Mouse (Mus musculus): Measurements from ENCODE around the gene Slx1b. TPM values are rescaled to one million over a fixed set of nuclear protein-coding genes. Genes with fewer than 3 reads are reported as not detected.
A peak's percentile ranks its signal among the peaks of the same experiment; 100 is the strongest.

Gene Slx1b
- total RNA-seq, 1 experiment: 22.3 TPM

- H3K4me3 ChIP-seq (ENCODE audit: insufficient read depth in 1 of 2, low read depth in 1 of 2, low read length in 2 of 2, poor library complexity in 1 of 2, severe bottlenecking in 1 of 2): peak overlapping the region; percentile 95; a peak in 3 of 4 replicates
- peak overlapping the region; percentile 95 for H3K9ac ChIP-seq (ENCODE audit: insufficient read depth, low read depth, low read length, poor library complexity, severe bottlenecking)
- in situ Hi-C loops (cut with MboI; ENCODE audit: low sequenced_read_pairs in 2 of 2, unreplicated experiment in 2 of 2): no loop called here
- H3K27ac ChIP-seq (ENCODE audit: insufficient read depth, low read depth, low read length, poor library complexity, severe bottlenecking): no peak overlapping the region
- H3K4me1 ChIP-seq (ENCODE audit: control insufficient read depth in 2 of 2, insufficient read depth in 2 of 2, low read length in 2 of 2, poor library complexity in 1 of 2): peaks cover 3 to 18% of the 10 kb centered on the region in 2 experiments; a peak in 2 of 4 replicates
- no peaks in the 10 kb centered on the region for H3K9me3 ChIP-seq (ENCODE audit: control insufficient read depth, insufficient read depth, low read depth, low read length)
- TF ChIP-seq ZNF384 (IDR thresholded peaks at IDR 0.05; ENCODE audit: low read depth, low read length): no peak
- TF ChIP-seq ZC3H11A (IDR thresholded peaks at IDR 0.05; ENCODE audit: borderline replicate concordance, low read depth, low read length): no peak
- no peak for TF ChIP-seq HCFC1 (IDR thresholded peaks at IDR 0.05; ENCODE audit: borderline replicate concordance, insufficient read depth, low read length)
- no peak for TF ChIP-seq MAFK (IDR thresholded peaks at IDR 0.05; ENCODE audit: insufficient read depth, low read depth, low read length)
- TF ChIP-seq CHD2 (IDR thresholded peaks at IDR 0.05; ENCODE audit: low read depth, low read length): no peak
- DNase-seq (ENCODE audit: low read depth, low spot score): no peak
- peaks cover 19% of the 10 kb centered on the region for H3K36me3 ChIP-seq (ENCODE audit: control insufficient read depth, insufficient read depth, low read length, poor library complexity, severe bottlenecking)
Observed at GRCm38 (mm10) chr7:126696886-126697285, 1.3 kb upstream of the Slx1b start.

GRCm38 (mm10) chr7:126696303-126696702 is 719 bp upstream of the Slx1b start:
- Histone ChIP-seq H3K4me3 (ENCODE audit: insufficient read depth in 1 of 2, low read depth in 1 of 2, low read length in 2 of 2, poor library complexity in 1 of 2, severe bottlenecking in 1 of 2) (peak overlapping the region; percentile 95), H3K9ac (ENCODE audit: insufficient read depth, low read depth, low read length, poor library complexity, severe bottlenecking) (peak overlapping the region; percentile 95), H3K4me1 (ENCODE audit: control insufficient read depth in 2 of 2, insufficient read depth in 2 of 2, low read length in 2 of 2, poor library complexity in 1 of 2) (peaks cover 3 to 18% of the 10 kb centered on the region in 2 experiments; a peak in 2 of 4 replicates), H3K36me3 (ENCODE audit: control insufficient read depth, insufficient read depth, low read length, poor library complexity, severe bottlenecking) (peaks cover 25% of the 10 kb centered on the region), H3K9me3 (ENCODE audit: control insufficient read depth, insufficient read depth, low read depth, low read length) (no peaks in the 10 kb centered on the region), H3K27ac (ENCODE audit: insufficient read depth, low read depth, low read length, poor library complexity, severe bottlenecking) (no peak overlapping the region)
- DNase-seq (ENCODE audit: low read depth, low spot score): no peak
- TF ChIP-seq ZNF384 (IDR thresholded peaks at IDR 0.05; ENCODE audit: low read depth, low read length): no peak
- TF ChIP-seq CHD2 (IDR thresholded peaks at IDR 0.05; ENCODE audit: low read depth, low read length): no peak
- TF ChIP-seq HCFC1 (IDR thresholded peaks at IDR 0.05; ENCODE audit: borderline replicate concordance, insufficient read depth, low read length): no peak
- in situ Hi-C loops (cut with MboI; ENCODE audit: low sequenced_read_pairs in 2 of 2, unreplicated experiment in 2 of 2): no loop called here

GRCm38 (mm10) chr7:126695210-126695611 is 373 bp downstream of the Slx1b start, which contains the start of gene Bola2:
TSS of gene Bola2 (plus strand) at chr7:126695401.
- Histone ChIP-seq H3K4me3 (ENCODE audit: insufficient read depth in 1 of 2, low read depth in 1 of 2, low read length in 2 of 2, poor library complexity in 1 of 2, severe bottlenecking in 1 of 2) (peak within 1 kb of the TSS; percentile 95), H3K27ac (ENCODE audit: insufficient read depth, low read depth, low read length, poor library complexity, severe bottlenecking) (peak within 1 kb of the TSS; percentile 96), H3K9me3 (ENCODE audit: control insufficient read depth, insufficient read depth, low read depth, low read length) (no peaks in the 10 kb centered on the region), H3K9ac (ENCODE audit: insufficient read depth, low read depth, low read length, poor library complexity, severe bottlenecking) (peak within 1 kb of the TSS; percentile 95), H3K4me1 (ENCODE audit: control insufficient read depth in 2 of 2, insufficient read depth in 2 of 2, low read length in 2 of 2, poor library complexity in 1 of 2) (peaks cover 0 to 12% of the 10 kb centered on the region in 2 experiments; a peak in 2 of 4 replicates), H3K36me3 (ENCODE audit: control insufficient read depth, insufficient read depth, low read length, poor library complexity, severe bottlenecking) (peaks cover 30% of the 10 kb centered on the region)
- TF ChIP-seq ZNF384 (IDR thresholded peaks at IDR 0.05; ENCODE audit: low read depth, low read length): peak; percentile 98
- TF ChIP-seq MAFK (IDR thresholded peaks at IDR 0.05; ENCODE audit: insufficient read depth, low read depth, low read length): no peak
- no peak for TF ChIP-seq ZC3H11A (IDR thresholded peaks at IDR 0.05; ENCODE audit: borderline replicate concordance, low read depth, low read length)
- in situ Hi-C loops (cut with MboI; ENCODE audit: low sequenced_read_pairs in 2 of 2, unreplicated experiment in 2 of 2): no loop called here
- no peak for DNase-seq (ENCODE audit: low read depth, low spot score)

- peaks cover 33% of the 10 kb centered on the region for H3K36me3 ChIP-seq (ENCODE audit: control insufficient read depth, insufficient read depth, low read length, poor library complexity, severe bottlenecking)
Observed at GRCm38 (mm10) chr7:126694441-126695051, 1.0 kb downstream of the Slx1b start.

More at GRCm38 (mm10) chr7:126694441-126695051, 1.0 kb downstream of the Slx1b start:
- no peak for DNase-seq (ENCODE audit: low read depth, low spot score)
- Histone ChIP-seq H3K4me1 (ENCODE audit: control insufficient read depth in 2 of 2, insufficient read depth in 2 of 2, low read length in 2 of 2, poor library complexity in 1 of 2) (peaks cover 0 to 11% of the 10 kb centered on the region in 2 experiments; a peak in 2 of 4 replicates), H3K9me3 (ENCODE audit: control insufficient read depth, insufficient read depth, low read depth, low read length) (no peaks in the 10 kb centered on the region), H3K4me3 (ENCODE audit: insufficient read depth in 1 of 2, low read depth in 1 of 2, low read length in 2 of 2, poor library complexity in 1 of 2, severe bottlenecking in 1 of 2) (peak overlapping the region; percentile 94 to 95), H3K27ac (ENCODE audit: insufficient read depth, low read depth, low read length, poor library complexity, severe bottlenecking) (peak overlapping the region; percentile 96; the same call in 1 of the 2 replicates), H3K9ac (ENCODE audit: insufficient read depth, low read depth, low read length, poor library complexity, severe bottlenecking) (peak overlapping the region; percentile 74; the same call in 1 of the 2 replicates)
- no peak for TF ChIP-seq ZNF384 (IDR thresholded peaks at IDR 0.05; ENCODE audit: low read depth, low read length)
- no peak for TF ChIP-seq CHD2 (IDR thresholded peaks at IDR 0.05; ENCODE audit: low read depth, low read length)
- no peak for TF ChIP-seq ZC3H11A (IDR thresholded peaks at IDR 0.05; ENCODE audit: borderline replicate concordance, low read depth, low read length)
- TF ChIP-seq HCFC1 (IDR thresholded peaks at IDR 0.05; ENCODE audit: borderline replicate concordance, insufficient read depth, low read length): no peak
- no peak for TF ChIP-seq MAFK (IDR thresholded peaks at IDR 0.05; ENCODE audit: insufficient read depth, low read depth, low read length)
- in situ Hi-C loops (cut with MboI; ENCODE audit: low sequenced_read_pairs in 2 of 2, unreplicated experiment in 2 of 2): no loop called here

All from ES-E14 (cell line).